Mouse (Mus musculus) stomach, postnatal 0 days (tissue): ENCODE measurements around the gene Arl13b.

ENCODE experiments used
- CTCF ChIP-seq: IDR thresholded peaks from 2 replicates; pipeline ENCODE4 v1.5.1; 2016; ENCODE audit warnings: antibody characterized with exemption, low read depth, mild to moderate bottlenecking, moderate library complexity
- EP300 ChIP-seq: optimal IDR thresholded peaks from 2 replicates; pipeline ENCODE3; 2016; ENCODE audit warnings: antibody characterized with exemption

DNA sequence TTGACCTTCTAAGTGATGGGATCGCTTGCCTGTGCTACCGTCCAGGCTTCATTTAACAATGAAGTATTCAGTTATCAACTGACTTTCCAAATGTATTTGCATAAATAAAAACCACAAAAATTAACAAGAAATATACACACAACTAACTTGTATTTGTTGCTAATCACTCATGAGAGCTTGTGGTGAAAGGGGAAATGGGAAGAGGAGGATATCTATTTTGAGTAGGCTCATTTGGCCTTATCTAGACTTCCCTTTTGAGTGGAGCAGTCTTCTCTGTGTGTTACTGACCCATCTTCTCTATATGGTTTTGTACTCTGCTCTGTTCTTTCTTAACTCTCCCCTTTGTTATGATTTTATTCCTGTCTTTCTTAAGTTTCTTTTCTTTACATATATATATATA is 9.4 kb upstream of the Arl13b start:
- TF ChIP-seq CTCF (no peak), EP300 (no peak)
